Mouse (Mus musculus) ovary, postnatal 36 days (tissue): ENCODE measurements around the gene Map3k20.

ENCODE experiments used
- DNase-seq: peaks from one replicate; pipeline ENCODE4 v3.0.0; 2022; ENCODE audit warnings: low spot score, mixed read lengths

Gene Map3k20

GRCm38 (mm10) chr2:72280524-72280923, 4.9 kb upstream of the Map3k20 start:
- no peak for DNase-seq

- DNase-seq = no peak
Observed at GRCm38 (mm10) chr2:72281971-72282370, 3.5 kb upstream of the Map3k20 start.

GRCm38 (mm10) chr2:72282733-72283132, 2.7 kb upstream of the Map3k20 start:
- no peak for DNase-seq

- DNase-seq = no peak
Observed at GRCm38 (mm10) chr2:72284689-72285088, 748 bp upstream of the Map3k20 start.

- no peak for DNase-seq
Observed at GRCm38 (mm10) chr2:72285888-72286661, 638 bp downstream of the Map3k20 start.

- DNase-seq = no peak
Observed at GRCm38 (mm10) chr2:72287142-72287541, 1.7 kb downstream of the Map3k20 start.

- DNase-seq = no peak
Observed at GRCm38 (mm10) chr2:72288932-72289534, 3.6 kb downstream of the Map3k20 start.

- no peak for DNase-seq
Observed at GRCm38 (mm10) chr2:72291103-72291502, 5.7 kb downstream of the Map3k20 start.

GRCm38 (mm10) chr2:72292573-72292972, 7.1 kb downstream of the Map3k20 start:
- no peak for DNase-seq

GRCm38 (mm10) chr2:72294994-72295393, 9.6 kb downstream of the Map3k20 start:
- DNase-seq = no peak

- no peak for DNase-seq
Observed at GRCm38 (mm10) chr2:72296984-72297715, 11.7 kb downstream of the Map3k20 start.

- peak; percentile 29 for DNase-seq
Observed at GRCm38 (mm10) chr2:72297716-72298082, 12.3 kb downstream of the Map3k20 start.

GRCm38 (mm10) chr2:72298406-72298805, 13.0 kb downstream of the Map3k20 start:
- no peak for DNase-seq

GRCm38 (mm10) chr2:72301194-72301916, 15.9 kb downstream of the Map3k20 start:
- DNase-seq = no peak

- no peak for DNase-seq
Observed at GRCm38 (mm10) chr2:72305738-72306137, 20.3 kb downstream of the Map3k20 start.

- DNase-seq = no peak
Observed at GRCm38 (mm10) chr2:72308351-72308750, 22.9 kb downstream of the Map3k20 start.

- DNase-seq = no peak
Observed at GRCm38 (mm10) chr2:72308981-72309380, 23.5 kb downstream of the Map3k20 start.

GRCm38 (mm10) chr2:72311486-72311885, 26.0 kb downstream of the Map3k20 start:
- DNase-seq = no peak

GRCm38 (mm10) chr2:72313312-72313711, 27.9 kb downstream of the Map3k20 start:
- DNase-seq = no peak

GRCm38 (mm10) chr2:72318421-72318820, 33.0 kb downstream of the Map3k20 start:
- DNase-seq = no peak

- no peak for DNase-seq
Observed at GRCm38 (mm10) chr2:72319028-72319798, 33.8 kb downstream of the Map3k20 start.

GRCm38 (mm10) chr2:72320661-72321060, 35.2 kb downstream of the Map3k20 start:
- no peak for DNase-seq
